Mouse (Mus musculus) myocyte (in vitro differentiated cells): ENCODE data around the gene Popdc3. TPM values are rescaled to one million over a fixed set of nuclear protein-coding genes. Genes with fewer than 3 reads are reported as not detected.
A peak's percentile ranks its signal among the peaks of the same experiment; 100 is the strongest.
"Not testable (repeated sequence)": the region's sequence is repeated elsewhere in the genome, so short reads cannot be mapped to it uniquely, and the experiment has no call there.

Experiments
- H3K27me3 ChIP-seq: one replicate; pipeline ENCODE4 v1.6.1; 2011; ENCODE audit not compliant: control insufficient read depth, insufficient read depth, insufficient read length
- H3K36me3 ChIP-seq: one replicate; pipeline ENCODE4 v1.6.1; 2011; ENCODE audit not compliant: control insufficient read depth, insufficient read depth
- H3K4me2 ChIP-seq: one replicate; pipeline ENCODE4 v1.6.1; 2011; ENCODE audit warnings: low read depth, control low read depth
- H3K4me3 ChIP-seq: one replicate; pipeline ENCODE4 v1.5.1; 2011; ENCODE audit warnings: mild to moderate bottlenecking, control low read depth, moderate library complexity
- H3K79me2 ChIP-seq: one replicate; pipeline ENCODE4 v1.6.1; 2011; ENCODE audit not compliant: control insufficient read depth, insufficient read depth
- H3ac ChIP-seq: one replicate; pipeline ENCODE4 v1.6.1; 2011; ENCODE audit not compliant: control insufficient read depth, insufficient read length
- CEBPB ChIP-seq: IDR thresholded peaks from 2 replicates; pipeline ENCODE4 v1.6.1; 2011; ENCODE audit warnings: mild to moderate bottlenecking, moderate library complexity; ENCODE audit not compliant: poor library complexity, insufficient read depth, severe bottlenecking
- E2F4 ChIP-seq: IDR thresholded peaks from one replicate; pipeline ENCODE4 v1.6.1; 2011; ENCODE audit warnings: mild to moderate bottlenecking, control low read depth, moderate library complexity; ENCODE audit not compliant: insufficient read depth
- MAX ChIP-seq: IDR thresholded peaks from one replicate; pipeline ENCODE4 v1.6.1; 2011; ENCODE audit warnings: low read depth, mild to moderate bottlenecking, control low read depth
- MYOD1 ChIP-seq, 3 experiments: IDR thresholded peaks; one replicate each; pipeline ENCODE4 v1.6.1; 2011; ENCODE audit warnings: control low read depth in 2 of 3, low read depth in 2 of 3, mild to moderate bottlenecking in 2 of 3, moderate library complexity in 1 of 3; ENCODE audit not compliant: insufficient read length in 2 of 3, control insufficient read depth in 1 of 3
- MYOG ChIP-seq, 3 experiments: IDR thresholded peaks; one replicate each; pipeline ENCODE4 v1.6.1; 2011; ENCODE audit warnings: control low read depth in 2 of 3, low read depth in 2 of 3, mild to moderate bottlenecking in 2 of 3; ENCODE audit not compliant: insufficient read length in 2 of 3, control insufficient read depth in 1 of 3, insufficient read depth in 1 of 3
- POLR2A ChIP-seq: IDR thresholded peaks from one replicate; pipeline ENCODE4 v1.6.1; 2011; ENCODE audit warnings: low read depth, mild to moderate bottlenecking, control low read depth, moderate library complexity; ENCODE audit not compliant: insufficient read length
- POLR2AphosphoS2 ChIP-seq: IDR thresholded peaks from one replicate; pipeline ENCODE4 v1.6.1; 2011; ENCODE audit warnings: low read depth, control low read depth; ENCODE audit not compliant: insufficient read length
- REST ChIP-seq: IDR thresholded peaks from one replicate; pipeline ENCODE4 v1.6.1; 2011; ENCODE audit warnings: mild to moderate bottlenecking, control low read depth, moderate library complexity; ENCODE audit not compliant: insufficient read depth, insufficient read length
- SRF ChIP-seq: IDR thresholded peaks from one replicate; pipeline ENCODE4 v1.6.1; 2011; ENCODE audit warnings: low read depth; ENCODE audit not compliant: control insufficient read depth, insufficient read length
- TCF12 ChIP-seq: IDR thresholded peaks from one replicate; pipeline ENCODE4 v1.6.1; 2011; ENCODE audit warnings: mild to moderate bottlenecking, control low read depth; ENCODE audit not compliant: poor library complexity, insufficient read depth, severe bottlenecking
- TCF3 ChIP-seq: IDR thresholded peaks from one replicate; pipeline ENCODE4 v1.6.1; 2011; ENCODE audit warnings: low read depth, control low read depth; ENCODE audit not compliant: insufficient read length
- USF1 ChIP-seq: IDR thresholded peaks from one replicate; pipeline ENCODE4 v1.6.1; 2011; ENCODE audit warnings: low read depth, mild to moderate bottlenecking, control low read depth, moderate library complexity
- polyA plus RNA-seq: library from polyadenylated mRNA; unstranded; fragments of >200 nt; fragmentation: generic; extraction: Trizol; gene quantifications from one replicate; pipeline ENCODE4 v1.2.1, GENCODE M21; 2012; ENCODE audit warnings: missing spikeins

The Popdc3 gene
- polyA plus RNA-seq, 1 experiment: 122 TPM

- TF ChIP-seq POLR2A (no peak), REST (no peak), MYOD1 (IDR thresholded peaks at IDR 0.05; ENCODE audit: control insufficient read depth in 1 of 3, insufficient read length in 2 of 3, low read depth in 2 of 3) (no peak), TCF12 (no peak), MAX (no peak), POLR2AphosphoS2 (no peak), USF1 (no peak), MYOG (IDR thresholded peaks at IDR 0.05; ENCODE audit: control insufficient read depth in 1 of 3, insufficient read depth in 1 of 3, insufficient read length in 2 of 3, low read depth in 2 of 3) (no peak), SRF (no peak), E2F4 (no peak), TCF3 (no peak), CEBPB (no peak)
- H3K36me3 ChIP-seq: no peaks in the 10 kb centered on the region
- H3K4me2 ChIP-seq: no peak overlapping the region
- H3K4me3 ChIP-seq: no peak overlapping the region
- H3ac ChIP-seq: no peak overlapping the region
- peaks cover 21% of the 10 kb centered on the region for H3K79me2 ChIP-seq
- no peaks in the 10 kb centered on the region for H3K27me3 ChIP-seq
These were observed 107.8 kb downstream of the Popdc3 start for GRCm38 (mm10) chr10:45285651-45286050.

GRCm38 (mm10) chr10:45288351-45288750 lies 110.5 kb downstream of the Popdc3 start:
- Histone ChIP-seq H3K36me3 (no peaks in the 10 kb centered on the region), H3K79me2 (peaks cover 48% of the 10 kb centered on the region), H3K27me3 (no peaks in the 10 kb centered on the region), H3ac (no peak overlapping the region), H3K4me3 (peak overlapping the region; percentile 69), H3K4me2 (peak overlapping the region; percentile 97)
- no peak for TF ChIP-seq MYOD1 (IDR thresholded peaks at IDR 0.05; ENCODE audit: control insufficient read depth in 1 of 3, insufficient read length in 2 of 3, low read depth in 2 of 3)
- no peak for TF ChIP-seq USF1
- no peak for TF ChIP-seq CEBPB
- TF ChIP-seq SRF: no peak
- TF ChIP-seq TCF12: no peak
- TF ChIP-seq POLR2AphosphoS2: no peak
- TF ChIP-seq E2F4: no peak
- TF ChIP-seq TCF3: no peak

DNA sequence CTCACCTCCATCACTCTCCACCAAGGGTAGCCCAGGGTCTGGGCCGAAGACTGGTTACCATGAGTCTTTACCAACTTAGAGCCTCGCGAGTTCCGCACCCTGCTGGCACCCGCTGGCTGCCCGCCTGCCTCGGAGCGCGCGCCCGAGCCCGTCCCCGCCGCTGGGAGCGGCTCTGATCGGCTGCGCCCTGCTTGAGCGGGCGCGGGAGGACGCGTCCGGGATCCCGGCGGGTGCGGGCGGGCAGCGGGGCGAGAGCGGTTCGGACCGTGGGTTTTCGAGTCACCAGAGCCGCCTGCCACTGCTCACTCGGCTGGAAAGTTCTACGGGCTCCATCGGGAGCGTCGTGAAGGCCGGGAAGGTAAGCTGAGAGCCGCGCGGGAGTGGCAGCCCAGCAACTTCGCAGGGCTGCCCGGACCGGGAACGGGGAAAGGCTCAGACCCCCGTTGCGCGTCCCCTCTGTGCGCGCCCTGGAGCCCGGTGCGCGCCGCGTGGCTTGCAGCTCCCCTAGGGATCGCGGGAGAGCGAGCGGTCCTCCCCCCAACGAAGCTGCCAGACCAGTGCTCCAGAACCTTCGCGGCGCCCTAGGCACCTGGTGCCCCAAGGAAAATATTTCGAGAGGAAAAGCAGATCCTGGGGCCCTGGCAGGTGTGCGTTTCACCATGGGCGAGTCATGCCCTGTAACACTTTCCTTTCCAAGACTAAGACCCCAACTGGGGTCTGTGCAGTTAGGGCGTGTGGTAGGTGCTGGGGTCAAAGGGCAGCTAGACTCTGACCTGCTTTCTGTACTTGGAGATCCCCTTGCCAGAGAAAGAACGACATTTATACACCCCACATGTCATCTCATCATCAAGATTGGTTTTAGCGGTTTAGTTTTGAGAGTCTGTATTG lies 111.6 kb downstream of the Popdc3 start:
- no peaks in the 10 kb centered on the region for H3K27me3 ChIP-seq
- peak overlapping the region; percentile 23 for H3ac ChIP-seq
- H3K79me2 ChIP-seq: peaks cover 59% of the 10 kb centered on the region
- peak overlapping the region; percentile 69 for H3K4me3 ChIP-seq
- H3K4me2 ChIP-seq: peak overlapping the region; percentile 97
- TF ChIP-seq MYOG (IDR thresholded peaks at IDR 0.05; ENCODE audit: control insufficient read depth in 1 of 3, insufficient read depth in 1 of 3, insufficient read length in 2 of 3, low read depth in 2 of 3) (peak in 1 of 3 experiments; percentile 26), TCF12 (no peak), E2F4 (no peak), POLR2A (peak; percentile 82), USF1 (no peak), MAX (no peak), CEBPB (0 out of 2 replicates have a peak, but pooled peaks have one; percentile 2), MYOD1 (IDR thresholded peaks at IDR 0.05; ENCODE audit: control insufficient read depth in 1 of 3, insufficient read length in 2 of 3, low read depth in 2 of 3) (no peak), TCF3 (no peak), SRF (no peak), POLR2AphosphoS2 (no peak), REST (no peak)
- no peaks in the 10 kb centered on the region for H3K36me3 ChIP-seq

DNA sequence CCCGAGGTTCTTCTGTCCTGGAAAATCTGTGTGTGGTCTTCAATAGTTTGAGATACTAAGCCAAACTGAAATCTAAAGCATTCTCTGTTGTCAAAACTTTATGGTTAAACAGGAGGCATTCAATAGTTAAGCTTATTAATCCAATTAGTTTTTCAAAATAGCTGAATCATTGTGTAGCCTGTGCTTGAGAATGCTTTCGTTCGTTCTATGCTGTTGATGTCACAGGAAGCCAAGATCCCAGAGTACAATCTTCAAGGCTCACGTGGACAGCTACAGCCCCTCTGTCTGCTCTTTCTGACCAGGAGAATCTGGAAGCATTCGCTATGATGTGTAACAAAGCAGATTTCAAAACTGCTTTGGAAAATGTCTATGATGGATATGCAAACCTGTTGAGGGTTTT lies 112.7 kb downstream of the Popdc3 start:
- peaks cover 70% of the 10 kb centered on the region for H3K79me2 ChIP-seq
- TF ChIP-seq REST (no peak), USF1 (peak; percentile 86)
- H3ac ChIP-seq: no peak overlapping the region
- H3K27me3 ChIP-seq: no peaks in the 10 kb centered on the region
- H3K4me2 ChIP-seq: peak overlapping the region; percentile 78
- no peaks in the 10 kb centered on the region for H3K36me3 ChIP-seq
- peak overlapping the region; percentile 69 for H3K4me3 ChIP-seq

- H3ac ChIP-seq, H3K27me3 ChIP-seq, H3K36me3 ChIP-seq, H3K4me3 ChIP-seq: not testable (repeated sequence)
- peak; percentile 16 for TF ChIP-seq POLR2A
- H3K4me2 ChIP-seq: peak overlapping the region; percentile 78
- peaks cover 85% of the 10 kb centered on the region for H3K79me2 ChIP-seq
These were observed 114.3 kb downstream of the Popdc3 start for GRCm38 (mm10) chr10:45292159-45292558.
